Mouse (Mus musculus) cerebellum, adult 8-10 months (tissue): Measurements from ENCODE around the gene Hook2.
A peak's percentile ranks its signal among the peaks of the same experiment; 100 is the strongest.

Source experiments
- DNase-seq: peaks from one replicate; pipeline ENCODE4 v3.0.0; 2022

The Hook2 gene

DNA sequence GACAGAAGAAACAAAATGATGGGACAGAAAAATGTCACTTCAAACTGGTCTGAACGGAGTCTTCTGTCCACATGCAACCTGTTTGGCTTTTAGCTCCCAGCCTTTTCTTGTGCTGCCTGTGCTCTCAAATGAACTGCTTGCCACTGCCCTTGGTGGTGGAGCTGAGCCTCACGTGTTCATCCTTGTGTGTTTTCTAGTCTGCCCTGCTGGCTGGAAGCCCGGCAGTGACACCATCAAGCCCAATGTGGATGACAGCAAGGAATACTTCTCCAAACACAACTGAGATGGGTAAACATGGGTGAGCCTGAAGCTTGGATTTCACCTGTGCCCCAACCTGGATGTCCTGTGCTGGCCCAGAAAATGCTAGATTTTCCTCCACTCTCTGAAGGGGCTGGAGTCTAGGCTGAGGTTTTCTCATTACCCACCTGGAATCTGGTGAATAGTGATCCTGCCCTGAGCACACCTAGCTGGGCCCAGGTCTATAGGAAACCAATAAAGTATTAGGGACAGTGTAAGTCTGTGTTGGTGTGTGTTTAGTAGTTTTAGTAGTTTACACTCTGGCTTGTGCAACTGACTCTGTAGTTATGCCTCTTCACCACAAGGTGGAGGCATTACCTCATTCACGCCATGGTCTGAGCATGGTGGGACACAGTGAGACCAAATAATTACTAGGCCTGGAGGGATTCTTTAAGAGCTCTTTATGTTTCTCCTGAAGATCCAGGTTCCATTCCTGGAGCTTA, 16.4 kb upstream of the Hook2 start:
- no peak for DNase-seq

DNA sequence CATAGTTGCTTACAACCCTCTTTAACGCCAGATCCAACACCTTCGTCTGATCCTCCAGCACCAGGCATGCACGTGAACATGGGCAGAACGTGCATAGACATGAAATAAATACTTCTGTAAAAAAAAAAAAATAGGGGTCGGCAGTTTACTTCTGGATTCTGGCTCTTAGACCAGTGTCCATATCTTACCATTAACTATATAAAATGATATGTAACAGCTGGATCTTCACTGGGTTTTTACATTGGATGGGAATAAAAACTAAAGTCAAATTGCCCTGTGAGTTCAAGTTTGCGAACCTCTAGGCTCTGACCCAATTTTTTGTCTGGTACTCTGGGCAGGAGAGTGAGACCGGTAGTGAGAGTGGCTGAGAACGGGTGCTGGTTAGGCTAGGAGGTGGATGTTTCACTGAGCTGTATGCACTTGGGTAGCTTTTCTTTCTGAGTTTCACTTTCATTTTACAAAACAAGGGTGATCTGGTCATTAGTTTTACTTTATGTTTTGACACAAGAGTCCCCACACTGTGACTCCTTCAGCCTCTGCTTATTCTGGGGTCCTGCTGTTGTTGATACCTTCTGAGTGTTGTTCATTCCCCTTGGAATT, 15.8 kb upstream of the Hook2 start:
- DNase-seq, result no peak

GRCm38 (mm10) chr8:84975434-84975833, 15.0 kb upstream of the Hook2 start:
- no peak for DNase-seq

GRCm38 (mm10) chr8:84976031-84976762, 14.2 kb upstream of the Hook2 start:
- peak; percentile 94 for DNase-seq

DNA sequence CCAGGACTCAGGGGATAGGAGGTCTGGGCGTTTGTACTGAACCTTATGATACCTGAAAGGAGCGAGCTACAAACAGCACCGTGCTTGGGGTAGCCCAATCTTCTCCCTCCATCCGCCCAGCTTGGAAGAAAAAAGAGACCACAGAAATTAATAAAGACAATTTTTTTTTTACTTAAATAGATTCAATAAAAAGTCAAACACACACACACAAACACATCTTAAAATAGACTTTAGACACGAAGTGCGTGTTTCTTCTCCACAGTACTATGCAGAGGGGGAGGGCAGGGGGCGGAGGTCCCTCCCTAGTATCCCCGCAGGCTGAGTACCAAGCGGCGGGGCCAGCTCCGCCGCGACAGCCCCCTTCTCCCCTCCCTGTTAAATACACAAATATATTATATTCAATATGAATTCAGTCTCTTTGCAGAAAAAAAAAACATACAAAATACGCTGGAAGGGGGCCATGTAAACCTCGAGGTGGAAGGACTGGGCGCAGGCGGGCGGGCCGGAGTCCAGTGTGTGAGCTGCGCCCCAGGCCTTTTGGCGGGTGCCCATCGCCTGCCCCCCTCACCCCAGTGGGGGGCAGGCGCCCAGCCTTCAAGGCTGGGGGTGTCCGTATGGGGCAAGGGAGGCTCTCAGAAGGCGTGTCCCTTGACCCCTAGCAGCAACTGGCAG, 13.5 kb upstream of the Hook2 start:
- DNase-seq, result peak; percentile 51

- DNase-seq, result no peak
Observed at GRCm38 (mm10) chr8:84977435-84978247, 12.8 kb upstream of the Hook2 start.

DNA sequence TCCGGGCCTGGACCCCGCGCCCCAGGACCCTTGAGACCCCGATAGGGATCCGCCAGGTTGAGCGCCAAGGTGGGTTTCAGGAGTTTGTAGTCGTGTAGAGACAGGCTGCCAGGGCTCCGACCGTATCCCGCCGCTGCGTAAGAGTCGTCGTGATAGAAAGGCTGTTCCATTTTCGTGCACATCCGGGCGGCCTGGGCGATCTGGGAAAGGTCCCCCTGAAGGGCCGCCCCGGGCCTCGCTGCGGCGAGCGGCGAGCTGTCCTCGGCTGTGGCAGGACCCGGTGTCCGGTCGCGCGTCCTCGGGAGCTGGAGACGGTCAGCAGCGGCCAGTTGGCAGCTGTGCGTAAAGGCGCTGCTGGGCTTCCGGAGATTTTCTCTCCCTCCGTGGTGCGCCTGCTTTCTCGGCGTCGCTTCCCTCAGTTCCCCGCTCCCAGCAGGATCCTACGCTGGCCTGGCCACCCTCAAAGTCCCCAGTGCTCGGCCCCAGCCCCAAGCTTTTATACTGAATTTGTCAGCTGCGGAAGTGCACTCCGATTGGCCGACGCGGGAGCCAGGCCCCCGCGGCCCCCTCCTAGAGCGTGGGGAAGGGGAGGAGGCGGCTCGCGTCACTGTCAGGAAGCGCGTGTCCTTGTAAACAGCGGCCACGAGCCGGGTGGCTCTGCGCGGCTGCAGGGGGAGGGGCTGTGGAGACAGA, 12.0 kb upstream of the Hook2 start, which contains the start of gene Junb:
Junb (minus strand) TSS at position 471 of the 693 bp plus-strand sequence.
- peak; percentile 86 for DNase-seq

- peak; percentile 85 for DNase-seq
Observed at GRCm38 (mm10) chr8:84979599-84980421, 10.6 kb upstream of the Hook2 start.

GRCm38 (mm10) chr8:84980622-84981358, 9.6 kb upstream of the Hook2 start:
- no peak for DNase-seq

- DNase-seq, result no peak
Observed at GRCm38 (mm10) chr8:84981644-84982498, 8.5 kb upstream of the Hook2 start.

GRCm38 (mm10) chr8:84982499-84983011, 7.8 kb upstream of the Hook2 start:
- DNase-seq, result no peak

DNA sequence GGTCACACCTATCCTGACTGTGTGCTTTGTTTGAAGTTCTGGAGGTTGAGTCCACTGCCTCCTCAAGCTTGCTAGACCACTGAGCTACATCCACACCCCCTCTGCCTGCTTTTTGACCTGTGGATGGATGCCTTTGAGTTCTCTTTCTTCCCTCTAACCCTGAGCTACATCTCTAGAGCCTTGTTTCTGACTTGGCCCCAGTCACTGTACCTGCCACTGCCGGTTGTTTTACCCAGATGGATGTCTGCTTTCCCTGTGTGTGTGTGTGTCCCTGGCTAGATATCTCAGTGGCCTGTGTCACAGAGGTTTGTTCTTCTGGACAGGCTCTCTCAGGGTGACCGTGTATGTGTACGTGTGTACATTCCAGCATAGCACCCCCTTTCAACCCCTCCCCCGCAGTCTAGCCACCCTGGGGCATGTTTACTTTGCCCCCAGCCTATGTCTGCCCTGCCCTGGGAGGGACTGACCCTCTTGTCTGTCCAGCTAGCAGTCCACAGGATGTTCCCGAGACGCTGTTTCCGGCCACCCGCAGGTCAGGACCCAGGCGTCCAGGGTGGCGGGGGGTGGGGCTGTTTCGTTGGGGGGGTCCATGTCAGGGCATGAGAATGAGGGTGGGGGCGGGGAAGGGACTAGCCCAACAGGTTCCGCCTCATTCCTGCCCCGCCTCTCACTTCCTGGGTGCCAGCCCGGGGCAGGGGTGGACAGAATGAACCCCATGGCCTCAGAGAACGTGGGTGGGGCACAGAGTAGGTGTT, 5.9 kb upstream of the Hook2 start:
- DNase-seq, result no peak

DNA sequence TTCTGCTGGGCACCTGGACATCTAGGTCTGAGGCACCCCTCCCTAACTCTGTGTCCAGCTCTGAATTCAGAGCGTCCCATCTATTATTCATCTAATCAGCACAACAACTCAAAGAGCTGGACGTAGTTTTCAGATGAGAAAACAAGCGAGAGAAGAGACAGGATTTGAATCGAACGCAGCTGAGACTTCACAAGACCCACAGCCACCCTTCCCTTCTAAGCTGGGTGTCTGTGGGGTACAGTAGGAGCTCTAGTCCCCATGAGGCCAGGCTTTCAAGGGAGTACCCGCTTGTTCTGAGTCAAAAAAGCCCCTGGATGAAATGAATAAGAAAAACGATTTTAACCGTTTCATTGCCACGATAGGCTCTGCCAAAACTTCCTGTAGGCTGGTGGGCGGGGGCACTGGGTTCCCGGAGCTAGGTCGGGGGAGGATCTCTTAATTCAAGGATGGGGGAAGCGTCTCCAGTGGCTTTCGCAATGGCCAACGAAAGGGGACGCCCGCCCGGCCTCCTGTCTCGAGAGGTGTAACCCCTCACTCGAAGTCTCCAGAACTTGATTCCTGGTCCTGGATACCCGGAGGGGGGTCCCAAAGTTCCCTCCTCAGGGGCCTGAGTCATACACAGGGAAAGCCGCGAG, 5.2 kb upstream of the Hook2 start:
- no peak for DNase-seq

DNA sequence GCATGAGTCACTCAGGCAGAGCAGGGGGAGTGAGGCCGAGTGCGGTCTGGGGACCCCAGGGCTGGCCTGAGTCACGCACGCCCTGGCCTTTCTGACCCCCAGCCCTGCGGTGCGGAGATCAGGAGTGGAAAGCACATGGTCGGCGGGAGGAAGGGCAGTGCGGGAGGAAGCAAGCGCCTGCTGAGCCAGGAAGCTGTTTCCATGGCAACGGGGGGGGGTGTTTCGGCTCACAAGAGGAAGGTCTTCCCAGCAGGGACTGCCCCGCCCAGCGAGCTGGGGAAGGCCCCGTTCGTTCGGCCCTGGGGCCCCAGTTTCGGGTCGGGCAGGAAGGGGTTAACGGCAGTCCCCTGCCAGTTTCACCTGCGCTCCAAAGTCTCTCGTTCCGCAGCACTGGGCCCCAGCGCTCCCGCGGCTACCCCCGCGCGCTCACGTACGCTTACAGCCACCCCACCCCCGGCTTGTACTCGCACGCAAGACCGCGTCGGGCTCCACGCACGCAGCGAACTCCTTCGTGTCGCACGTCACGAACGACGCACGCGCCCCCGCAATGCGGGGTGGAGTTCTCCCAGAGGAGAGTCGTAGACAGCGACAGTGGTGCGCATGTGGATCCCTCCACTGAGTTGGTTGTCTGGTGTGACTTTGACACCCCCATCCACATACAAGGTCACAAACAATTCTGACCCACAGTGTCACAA, 4.6 kb upstream of the Hook2 start:
- peak; percentile 90 for DNase-seq

GRCm38 (mm10) chr8:84986379-84986945, 3.9 kb upstream of the Hook2 start:
- no peak for DNase-seq

DNA sequence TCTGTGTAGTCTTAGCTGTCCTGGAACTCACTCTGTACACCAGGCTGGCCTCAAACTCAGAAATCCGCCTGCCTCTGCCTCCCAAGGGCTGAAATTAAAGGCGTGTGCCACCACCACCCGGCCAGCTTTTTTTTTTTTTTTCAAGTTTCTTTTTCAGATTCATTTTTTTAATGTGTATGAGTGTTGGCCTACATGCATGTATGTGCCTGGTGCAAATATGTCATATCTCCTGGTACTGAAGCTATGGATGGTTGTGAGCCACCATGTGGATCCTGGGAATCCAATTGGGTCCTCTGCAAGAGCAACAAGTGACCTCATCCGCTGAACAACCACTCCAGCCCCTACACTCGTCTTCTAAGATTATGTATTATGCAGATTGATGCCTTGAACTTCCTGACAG, 3.0 kb upstream of the Hook2 start:
- no peak for DNase-seq

DNA sequence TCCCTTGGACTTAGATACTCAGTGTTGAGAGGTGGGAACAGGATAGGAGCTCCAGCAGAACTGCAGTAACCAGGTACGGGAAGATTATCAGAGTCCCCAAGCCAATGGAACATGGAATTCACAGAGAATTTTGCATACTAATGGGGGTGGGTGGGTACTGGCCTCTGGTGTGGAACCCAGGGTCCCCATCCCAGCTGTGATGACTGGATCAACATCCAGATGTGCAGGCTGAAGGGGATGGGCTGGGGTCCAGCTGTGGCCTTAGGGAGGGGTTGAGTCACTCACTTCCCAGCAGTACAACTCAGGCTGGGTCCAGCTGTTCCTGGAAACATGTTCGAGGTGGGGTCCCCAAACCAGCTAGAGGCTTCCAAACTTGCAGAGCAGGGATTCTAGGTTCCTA, 2.5 kb upstream of the Hook2 start:
- no peak for DNase-seq
